Mouse (Mus musculus): ENCODE measurements at regions not wholly inside any gene's neighbourhood (a gene's known extent, or its start where the extent isn't known, plus 50 kb on each side); places are given as distances from the start of the nearest gene placed in this dataset.

- ATAC-seq (ENCODE audit: low FRiP score) (peak; percentile 86), DNase-seq (ENCODE audit: low spot score) (peak; percentile 79)
- Histone ChIP-seq H3K4me3 (replicated peaks; ENCODE audit: low read length) (peak overlapping the region; percentile 39), H3K36me3 (replicated peaks; ENCODE audit: control insufficient read depth, insufficient read depth) (no peaks in the 10 kb centered on the region), H3K4me2 (replicated peaks) (peak overlapping the region; percentile 50), H3K9ac (peak overlapping the region; percentile 63), H3K27ac (peak overlapping the region; percentile 75), H3K9me3 (ENCODE audit: control insufficient read depth, low read length) (no peaks in the 10 kb centered on the region), H3K4me1 (replicated peaks; ENCODE audit: control insufficient read depth, insufficient read depth, low read length) (peaks cover 5% of the 10 kb centered on the region; the same call in 1 of the 2 replicates), H3K27me3 (ENCODE audit: control insufficient read depth, insufficient read depth, low read length) (no peaks in the 10 kb centered on the region)
- 25% methylated on average over 8 of the region's 8 CpGs for WGBS
Measured at GRCm38 (mm10) chr3:4796909-4797566, 953.6 kb upstream of the Gm8797 start.

- no peak for DNase-seq (ENCODE audit: low spot score)
Measured at GRCm38 (mm10) chr3:4797567-4797940, 953.1 kb upstream of the Gm8797 start.

GRCm38 (mm10) chr3:4798366-4798765, 952.2 kb upstream of the Gm8797 start:
- Histone ChIP-seq H3K4me3 (replicated peaks; ENCODE audit: low read length) (peak overlapping the region; percentile 39), H3K27ac (peak overlapping the region; percentile 75), H3K4me2 (replicated peaks) (peak overlapping the region; percentile 50), H3K9me3 (ENCODE audit: control insufficient read depth, low read length) (no peaks in the 10 kb centered on the region; the same call in 1 of the 2 replicates), H3K27me3 (ENCODE audit: control insufficient read depth, insufficient read depth, low read length) (no peaks in the 10 kb centered on the region), H3K4me1 (replicated peaks; ENCODE audit: control insufficient read depth, insufficient read depth, low read length) (peaks cover 5% of the 10 kb centered on the region; the same call in 1 of the 2 replicates), H3K36me3 (replicated peaks; ENCODE audit: control insufficient read depth, insufficient read depth) (no peaks in the 10 kb centered on the region), H3K9ac (peak overlapping the region; percentile 59)
- 26% methylated on average over 3 of the region's 3 CpGs for WGBS
- DNase-seq (ENCODE audit: low spot score) (peak; percentile 48), ATAC-seq (ENCODE audit: low FRiP score) (no peak)

More at GRCm38 (mm10) chr3:4797567-4797940, 953.1 kb upstream of the Gm8797 start:
- 36% methylated on average over 6 of the region's 6 CpGs for WGBS
- peak overlapping the region; percentile 63 for H3K9ac ChIP-seq
- H3K36me3 ChIP-seq (replicated peaks; ENCODE audit: control insufficient read depth, insufficient read depth) = no peaks in the 10 kb centered on the region
- H3K4me3 ChIP-seq (replicated peaks; ENCODE audit: low read length) = peak overlapping the region; percentile 39
- peaks cover 5% of the 10 kb centered on the region; the same call in 1 of the 2 replicates for H3K4me1 ChIP-seq (replicated peaks; ENCODE audit: control insufficient read depth, insufficient read depth, low read length)
- peak overlapping the region; percentile 50 for H3K4me2 ChIP-seq (replicated peaks)
- H3K9me3 ChIP-seq (ENCODE audit: control insufficient read depth, low read length) = no peaks in the 10 kb centered on the region
- H3K27me3 ChIP-seq (ENCODE audit: control insufficient read depth, insufficient read depth, low read length) = no peaks in the 10 kb centered on the region
- no peak for ATAC-seq (ENCODE audit: low FRiP score)
- peak overlapping the region; percentile 75 for H3K27ac ChIP-seq

- Histone ChIP-seq H3K27me3 (ENCODE audit: control insufficient read depth, insufficient read depth, low read length) (no peaks in the 10 kb centered on the region), H3K4me1 (replicated peaks; ENCODE audit: control insufficient read depth, insufficient read depth, low read length) (no peaks in the 10 kb centered on the region), H3K36me3 (replicated peaks; ENCODE audit: control insufficient read depth, insufficient read depth) (no peaks in the 10 kb centered on the region), H3K4me3 (replicated peaks; ENCODE audit: low read length) (no peak overlapping the region), H3K27ac (no peak overlapping the region), H3K4me2 (replicated peaks) (no peak overlapping the region), H3K9me3 (ENCODE audit: control insufficient read depth, low read length) (no peaks in the 10 kb centered on the region), H3K9ac (no peak overlapping the region)
- DNase-seq (ENCODE audit: low spot score) = no peak
- 93% methylated on average over 1 of the region's 1 CpGs for WGBS
- no peak for ATAC-seq (ENCODE audit: low FRiP score)
Measured at GRCm38 (mm10) chr3:4834459-4834858, 916.1 kb upstream of the Gm8797 start.

GRCm38 (mm10) chr3:4835645-4836044, 915.0 kb upstream of the Gm8797 start:
- Histone ChIP-seq H3K27me3 (ENCODE audit: control insufficient read depth, insufficient read depth, low read length) (no peaks in the 10 kb centered on the region), H3K9ac (no peak overlapping the region), H3K4me1 (replicated peaks; ENCODE audit: control insufficient read depth, insufficient read depth, low read length) (no peaks in the 10 kb centered on the region), H3K4me2 (replicated peaks) (no peak overlapping the region), H3K27ac (no peak overlapping the region), H3K4me3 (replicated peaks; ENCODE audit: low read length) (no peak overlapping the region), H3K9me3 (ENCODE audit: control insufficient read depth, low read length) (no peaks in the 10 kb centered on the region), H3K36me3 (replicated peaks; ENCODE audit: control insufficient read depth, insufficient read depth) (no peaks in the 10 kb centered on the region)
- DNase-seq (ENCODE audit: low spot score) = no peak
- no peak for ATAC-seq (ENCODE audit: low FRiP score)
- 86% methylated on average over 1 of the region's 1 CpGs for WGBS

GRCm38 (mm10) chr3:4836888-4837287, 913.7 kb upstream of the Gm8797 start:
- H3K9ac ChIP-seq = no peak overlapping the region
- H3K4me2 ChIP-seq (replicated peaks) = no peak overlapping the region
- H3K27me3 ChIP-seq (ENCODE audit: control insufficient read depth, insufficient read depth, low read length) = no peaks in the 10 kb centered on the region
- WGBS = 62% methylated on average over 1 of the region's 1 CpGs
- ATAC-seq (ENCODE audit: low FRiP score) = no peak
- no peak overlapping the region for H3K4me3 ChIP-seq (replicated peaks; ENCODE audit: low read length)
- DNase-seq (ENCODE audit: low spot score) = no peak
- H3K9me3 ChIP-seq (ENCODE audit: control insufficient read depth, low read length) = no peaks in the 10 kb centered on the region
- H3K36me3 ChIP-seq (replicated peaks; ENCODE audit: control insufficient read depth, insufficient read depth) = no peaks in the 10 kb centered on the region
- H3K27ac ChIP-seq = no peak overlapping the region
- no peaks in the 10 kb centered on the region for H3K4me1 ChIP-seq (replicated peaks; ENCODE audit: control insufficient read depth, insufficient read depth, low read length)

- H3K4me2 ChIP-seq (replicated peaks) = no peak overlapping the region
- 52% methylated on average over 1 of the region's 1 CpGs for WGBS
- peak; percentile 60; the same call in 1 of the 2 replicates for ATAC-seq (ENCODE audit: low FRiP score)
Measured at GRCm38 (mm10) chr3:4854958-4855566, 895.5 kb upstream of the Gm8797 start.

GRCm38 (mm10) chr3:4856571-4856970, 894.0 kb upstream of the Gm8797 start:
- DNase-seq (ENCODE audit: low spot score) (no peak), ATAC-seq (ENCODE audit: low FRiP score) (no peak)
- no peaks in the 10 kb centered on the region for H3K36me3 ChIP-seq (replicated peaks; ENCODE audit: control insufficient read depth, insufficient read depth)
- H3K9me3 ChIP-seq (ENCODE audit: control insufficient read depth, low read length) = no peaks in the 10 kb centered on the region
- H3K27me3 ChIP-seq (ENCODE audit: control insufficient read depth, insufficient read depth, low read length) = no peaks in the 10 kb centered on the region
- H3K9ac ChIP-seq = no peak overlapping the region
- no peak overlapping the region for H3K4me2 ChIP-seq (replicated peaks)
- no peaks in the 10 kb centered on the region for H3K4me1 ChIP-seq (replicated peaks; ENCODE audit: control insufficient read depth, insufficient read depth, low read length)
- no peak overlapping the region for H3K27ac ChIP-seq
- H3K4me3 ChIP-seq (replicated peaks; ENCODE audit: low read length) = no peak overlapping the region

More at GRCm38 (mm10) chr3:4854958-4855566, 895.5 kb upstream of the Gm8797 start:
- H3K27me3 ChIP-seq (ENCODE audit: control insufficient read depth, insufficient read depth, low read length) = no peaks in the 10 kb centered on the region
- no peaks in the 10 kb centered on the region for H3K36me3 ChIP-seq (replicated peaks; ENCODE audit: control insufficient read depth, insufficient read depth)
- no peaks in the 10 kb centered on the region for H3K4me1 ChIP-seq (replicated peaks; ENCODE audit: control insufficient read depth, insufficient read depth, low read length)
- no peak overlapping the region for H3K27ac ChIP-seq
- DNase-seq (ENCODE audit: low spot score) = no peak
- H3K9me3 ChIP-seq (ENCODE audit: control insufficient read depth, low read length) = no peaks in the 10 kb centered on the region
- H3K4me3 ChIP-seq (replicated peaks; ENCODE audit: low read length) = no peak overlapping the region
- H3K9ac ChIP-seq = no peak overlapping the region

GRCm38 (mm10) chr3:4866226-4866625, 884.4 kb upstream of the Gm8797 start:
- no peak for ATAC-seq (ENCODE audit: low FRiP score)
- Histone ChIP-seq H3K4me1 (replicated peaks; ENCODE audit: control insufficient read depth, insufficient read depth, low read length) (no peaks in the 10 kb centered on the region), H3K27me3 (ENCODE audit: control insufficient read depth, insufficient read depth, low read length) (no peaks in the 10 kb centered on the region), H3K9me3 (ENCODE audit: control insufficient read depth, low read length) (no peaks in the 10 kb centered on the region), H3K36me3 (replicated peaks; ENCODE audit: control insufficient read depth, insufficient read depth) (no peaks in the 10 kb centered on the region), H3K9ac (no peak overlapping the region), H3K27ac (no peak overlapping the region), H3K4me2 (replicated peaks) (no peak overlapping the region), H3K4me3 (replicated peaks; ENCODE audit: low read length) (no peak overlapping the region)
- no peak for DNase-seq (ENCODE audit: low spot score)
- 79% methylated on average over 1 of the region's 1 CpGs for WGBS

Data from hindbrain, embryonic 14.5 days (tissue).